Mouse (Mus musculus): ENCODE data around the gene Lingo3.

GRCm38 (mm10) chr10:80785963-80786362, 57.9 kb downstream of the Lingo3 start:
- TF ChIP-seq POLR2A (IDR thresholded peaks at IDR 0.05; ENCODE audit: low read depth, low read length) = no peak
- no peak for TF ChIP-seq CTCF (IDR thresholded peaks at IDR 0.05; ENCODE audit: extremely low read depth, insufficient read length, insufficient replicate concordance, low read depth, low read length)

Data from small intestine, adult 2 months (tissue).